Mouse (Mus musculus) liver, embryonic 11.5 days (tissue): ENCODE results near the gene Fam43b. TPM values are rescaled to one million over a fixed set of nuclear protein-coding genes. Genes with fewer than 3 reads are reported as not detected.
"Not testable (repeated sequence)": the region's sequence is repeated elsewhere in the genome, so short reads cannot be mapped to it uniquely, and the experiment has no call there.

Experiments used
- ATAC-seq: fragments of 200-750 bp; cut with Nextera tagmentation; replicated peaks from 2 replicates; pipeline ENCODE4 v1.8.0; 2017; ENCODE audit warnings: moderate number of reproducible peaks, mild to moderate bottlenecking, moderate TSS enrichment, moderate library complexity; ENCODE audit not compliant: low FRiP score
- DNase-seq: peaks from one replicate; pipeline ENCODE4 v3.0.0-alpha.2; 2017; ENCODE audit warnings: low spot score
- H3K27ac ChIP-seq: fragments of 300-500 bp; sonication (generic); 2 replicates; pipeline ENCODE4 v1.5.1; 2014; ENCODE audit warnings: mild to moderate bottlenecking, low read depth, low read length, control low read depth
- H3K27me3 ChIP-seq: fragments of 300-500 bp; sonication (generic); replicated peaks from 2 replicates; pipeline ENCODE4 v1.6.1; 2014; ENCODE audit warnings: low read length, mixed read lengths; ENCODE audit not compliant: control insufficient read depth, insufficient read depth
- H3K36me3 ChIP-seq: fragments of 300-500 bp; sonication (generic); 2 replicates; pipeline ENCODE4 v1.6.1; 2014; ENCODE audit warnings: mild to moderate bottlenecking, low read length, moderate library complexity, mixed read lengths; ENCODE audit not compliant: control insufficient read depth, insufficient read depth
- H3K4me1 ChIP-seq: fragments of 300-500 bp; sonication (generic); replicated peaks from 2 replicates; pipeline ENCODE4 v1.6.1; 2014; ENCODE audit warnings: low read length, mixed read lengths; ENCODE audit not compliant: control insufficient read depth, insufficient read depth
- H3K4me2 ChIP-seq: fragments of 300-500 bp; sonication (generic); 2 replicates; pipeline ENCODE4 v1.6.1; 2014; ENCODE audit warnings: mild to moderate bottlenecking, control low read depth, moderate library complexity
- H3K4me3 ChIP-seq: fragments of 300-500 bp; sonication (generic); 2 replicates; pipeline ENCODE4 v1.5.1; 2014; ENCODE audit warnings: low read depth, low read length, control low read depth
- H3K9ac ChIP-seq: fragments of 300-500 bp; sonication (generic); 2 replicates; pipeline ENCODE4 v1.6.1; 2014; ENCODE audit warnings: low read depth, low read length, control low read depth
- H3K9me3 ChIP-seq: fragments of 300-500 bp; sonication (generic); 2 replicates; pipeline ENCODE4 v1.6.1; 2016; ENCODE audit warnings: low read length, inconsistent platforms, mixed read lengths; ENCODE audit not compliant: control insufficient read depth
- WGBS: fragments of 180-500 bp; shearing (Covaris S2); extraction: QIAGEN DNeasy Blood & Tissue Kit; methylation state at CpG from one replicate; pipeline ENCODE4 v1.1.7; 2014; 5-methylcytosine and 5-hydroxymethylcytosine counted together
- polyA plus RNA-seq: library from polyadenylated mRNA; unstranded; fragments of >200 nt; fragmentation: Nextera tagmentation; extraction: Ambion mirVana; gene quantifications from 2 replicates; pipeline ENCODE4 v1.2.1, GENCODE M21; 2014

The Fam43b gene
- polyA plus RNA-seq: 0.12 and 0.21 TPM in 2 replicates

- WGBS: 2% methylated on average over 46 of the region's 46 CpGs
- peaks cover 76% of the 10 kb centered on the region for H3K27me3 ChIP-seq
- H3K4me2 ChIP-seq: peak within 1 kb of the TSS; percentile 59
- H3K4me1 ChIP-seq: no peaks in the 10 kb centered on the region; the same call in 1 of the 2 replicates
- no peak within 1 kb of the TSS for H3K27ac ChIP-seq
- H3K9me3 ChIP-seq: no peaks in the 10 kb centered on the region
- DNase-seq (peak; percentile 47), ATAC-seq (no peak)
- H3K4me3 ChIP-seq: peak within 1 kb of the TSS; percentile 40
- H3K36me3 ChIP-seq: no peaks in the 10 kb centered on the region
- H3K9ac ChIP-seq: no peak within 1 kb of the TSS
Measured at GRCm38 (mm10) chr4:138395971-138396645, at the start of gene Fam43b. Fam43b (minus strand) TSS chr4:138396528.

DNA sequence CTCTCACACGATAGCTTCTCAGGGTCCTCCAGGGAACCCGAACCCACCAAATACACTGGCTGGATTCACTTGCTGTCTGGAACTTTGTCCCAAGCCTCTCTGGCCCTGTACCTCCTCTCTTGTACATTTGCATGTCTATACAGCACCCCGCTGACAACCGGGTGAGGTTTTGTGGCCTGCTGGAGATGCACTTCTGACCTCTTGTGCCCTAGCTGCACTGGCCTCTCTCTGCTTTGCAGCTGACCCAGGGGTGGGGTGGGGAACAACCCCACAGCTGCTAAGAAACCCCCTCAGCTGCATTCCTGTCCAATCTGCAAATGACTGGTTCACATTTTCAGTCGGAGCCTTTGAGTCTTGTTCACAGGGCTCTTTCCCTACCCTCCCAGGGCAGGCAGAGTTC, 48.6 kb upstream of the Fam43b start:
- no peak overlapping the region for H3K27ac ChIP-seq
- peaks cover 12% of the 10 kb centered on the region; the same call in 1 of the 2 replicates for H3K36me3 ChIP-seq
- no peak overlapping the region for H3K4me2 ChIP-seq
- no peak overlapping the region for H3K9ac ChIP-seq
- H3K9me3 ChIP-seq: no peaks in the 10 kb centered on the region
- no peak for DNase-seq
- 26% methylated on average over 5 of the region's 5 CpGs for WGBS
- no peaks in the 10 kb centered on the region for H3K4me1 ChIP-seq
- peaks cover 18% of the 10 kb centered on the region for H3K27me3 ChIP-seq
- no peak overlapping the region for H3K4me3 ChIP-seq
- no peak for ATAC-seq

GRCm38 (mm10) chr4:138440062-138440461, 43.7 kb upstream of the Fam43b start:
- Histone ChIP-seq H3K4me2 (no peak overlapping the region), H3K9me3 (no peaks in the 10 kb centered on the region), H3K4me3 (no peak overlapping the region), H3K36me3 (peaks cover 37% of the 10 kb centered on the region), H3K4me1 (peaks cover 9% of the 10 kb centered on the region), H3K9ac (no peak overlapping the region), H3K27ac (no peak overlapping the region), H3K27me3 (0 out of 2 replicates have a peak, but pooled peaks cover 1% of the 10 kb centered on the region)
- WGBS: 48% methylated on average over 2 of the region's 3 CpGs
- DNase-seq (no peak), ATAC-seq (no peak)

DNA sequence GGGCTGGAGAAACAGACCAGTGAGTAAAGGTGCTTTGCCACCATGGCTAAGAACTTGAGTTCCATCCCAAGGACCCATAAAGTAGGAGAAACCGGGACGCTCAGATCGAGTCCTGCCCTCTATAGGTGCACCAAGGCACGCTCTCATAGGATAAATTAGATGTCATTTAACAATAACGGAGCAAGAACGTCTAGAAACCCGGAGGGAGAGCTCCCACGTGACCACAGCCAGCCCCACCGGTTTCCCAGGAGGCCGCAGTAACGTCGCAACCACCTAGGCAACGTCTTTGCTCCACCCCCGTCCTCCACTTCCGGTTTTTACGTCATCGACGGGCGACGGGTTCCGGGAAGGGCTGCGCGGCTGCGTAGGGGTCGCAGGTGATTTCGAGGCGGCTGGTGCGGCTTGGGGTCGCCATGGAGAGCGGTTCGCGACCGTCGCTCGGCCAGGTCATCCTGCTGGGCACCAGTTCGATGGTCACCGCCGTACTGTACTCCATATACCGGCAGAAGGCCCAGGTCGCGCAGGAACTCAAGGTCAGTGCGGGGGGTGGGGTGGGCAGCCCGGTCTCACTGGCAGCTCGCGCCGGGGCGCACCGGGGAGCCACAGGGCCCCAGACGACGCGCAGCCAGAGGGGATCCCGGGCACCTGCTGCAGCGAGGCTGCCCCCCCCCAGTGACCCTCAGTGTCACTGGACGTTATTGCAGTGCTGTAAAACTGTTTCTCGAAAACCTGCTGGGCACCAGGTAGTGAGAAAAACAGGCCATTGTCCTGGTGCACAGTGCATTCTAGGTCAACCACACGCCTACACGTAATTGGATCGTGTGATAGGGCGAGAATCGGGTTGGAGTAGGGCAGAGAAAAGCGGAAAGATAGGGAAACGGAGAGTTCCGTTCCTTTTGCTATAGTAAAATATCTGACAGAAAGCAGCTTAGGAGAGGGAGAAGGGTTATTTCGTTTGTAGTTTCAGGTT, 38.3 kb upstream of the Fam43b start, which contains the start of gene Mul1:
Gene Mul1 (plus strand): TSS at position 325 of the 970 bp plus-strand sequence.
- Histone ChIP-seq H3K9me3 (no peaks in the 10 kb centered on the region), H3K27ac (0 out of 2 replicates have a peak within 1 kb of the TSS, but pooled peaks have one; percentile 21), H3K4me2 (peak within 1 kb of the TSS; percentile 91), H3K4me1 (peaks cover 10% of the 10 kb centered on the region), H3K36me3 (peaks cover 24% of the 10 kb centered on the region), H3K9ac (peak within 1 kb of the TSS; percentile 91), H3K27me3 (no peaks in the 10 kb centered on the region; the same call in 1 of the 2 replicates), H3K4me3 (peak within 1 kb of the TSS; percentile 91)
- WGBS: 1% methylated on average over 64 of the region's 64 CpGs
- DNase-seq (peak; percentile 98), ATAC-seq (peak; percentile 89)

GRCm38 (mm10) chr4:138431340-138431739, 35.0 kb upstream of the Fam43b start:
- H3K36me3 ChIP-seq: peaks cover 3% of the 10 kb centered on the region; the same call in 1 of the 2 replicates

GRCm38 (mm10) chr4:138429778-138430177, 33.5 kb upstream of the Fam43b start:
- no peak overlapping the region for H3K9ac ChIP-seq
- no peaks in the 10 kb centered on the region for H3K36me3 ChIP-seq
- no peak overlapping the region for H3K4me2 ChIP-seq
- H3K27ac ChIP-seq: no peak overlapping the region
- DNase-seq: no peak
- no peak for ATAC-seq
- no peaks in the 10 kb centered on the region; the same call in 1 of the 2 replicates for H3K27me3 ChIP-seq
- WGBS: 36% methylated on average over 3 of the region's 3 CpGs
- H3K4me1 ChIP-seq: no peaks in the 10 kb centered on the region
- H3K4me3 ChIP-seq: no peak overlapping the region
- H3K9me3 ChIP-seq: no peaks in the 10 kb centered on the region

More at GRCm38 (mm10) chr4:138431340-138431739, 35.0 kb upstream of the Fam43b start:
- DNase-seq (no peak), ATAC-seq (no peak)
- Histone ChIP-seq H3K9me3 (no peaks in the 10 kb centered on the region), H3K9ac (no peak overlapping the region), H3K4me3 (no peak overlapping the region), H3K4me1 (peaks cover 10% of the 10 kb centered on the region), H3K27ac (no peak overlapping the region), H3K27me3 (no peaks in the 10 kb centered on the region; the same call in 1 of the 2 replicates), H3K4me2 (no peak overlapping the region)
- 49% methylated on average over 8 of the region's 8 CpGs for WGBS

GRCm38 (mm10) chr4:138426778-138427705, 30.7 kb upstream of the Fam43b start:
- H3K4me3 ChIP-seq: no peak overlapping the region
- H3K36me3 ChIP-seq: no peaks in the 10 kb centered on the region
- WGBS: 38% methylated on average over 22 of the region's 22 CpGs
- DNase-seq (peak; percentile 78), ATAC-seq (no peak)
- H3K9me3 ChIP-seq: no peaks in the 10 kb centered on the region
- H3K4me1 ChIP-seq: no peaks in the 10 kb centered on the region
- H3K27me3 ChIP-seq: no peaks in the 10 kb centered on the region
- no peak overlapping the region for H3K27ac ChIP-seq
- H3K4me2 ChIP-seq: peak overlapping the region; percentile 27; the same call in 1 of the 2 replicates
- H3K9ac ChIP-seq: no peak overlapping the region

- not testable (repeated sequence) for ATAC-seq, H3K4me1 ChIP-seq, H3K27ac ChIP-seq, H3K9me3 ChIP-seq, H3K4me3 ChIP-seq, H3K36me3 ChIP-seq, H3K27me3 ChIP-seq, H3K4me2 ChIP-seq, DNase-seq, H3K9ac ChIP-seq
- WGBS: 87% methylated on average over 14 of the region's 14 CpGs
Measured at GRCm38 (mm10) chr4:138425604-138426003, 29.3 kb upstream of the Fam43b start.
